Mouse (Mus musculus): ENCODE measurements around the gene Calcrl.
"Not testable (repeated sequence)": the region's sequence is repeated elsewhere in the genome, so short reads cannot be mapped to it uniquely, and the experiment has no call there.

The Calcrl gene

DNA sequence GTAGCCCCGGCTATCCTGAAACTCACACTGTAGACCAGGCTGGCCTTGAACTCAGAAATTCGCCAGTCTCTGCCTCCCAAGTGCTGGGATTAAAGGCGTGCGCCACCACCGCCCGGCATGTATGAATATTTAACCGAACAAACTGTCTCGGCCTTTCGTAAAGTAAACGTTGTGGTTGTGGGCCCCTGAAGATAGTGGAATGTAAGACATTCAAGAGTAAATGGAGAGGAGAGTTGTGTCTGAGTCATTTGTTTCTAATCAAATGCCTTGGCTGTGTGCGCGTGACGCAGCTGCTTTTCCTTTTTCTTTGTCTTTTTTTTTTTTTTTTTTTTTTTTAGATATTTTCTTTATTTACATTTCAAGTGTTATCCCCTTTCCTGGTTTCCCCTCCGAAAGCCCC, 36.7 kb downstream of the Calcrl start:
- DNase-seq (ENCODE audit: low read depth) = not testable (repeated sequence)

DNA sequence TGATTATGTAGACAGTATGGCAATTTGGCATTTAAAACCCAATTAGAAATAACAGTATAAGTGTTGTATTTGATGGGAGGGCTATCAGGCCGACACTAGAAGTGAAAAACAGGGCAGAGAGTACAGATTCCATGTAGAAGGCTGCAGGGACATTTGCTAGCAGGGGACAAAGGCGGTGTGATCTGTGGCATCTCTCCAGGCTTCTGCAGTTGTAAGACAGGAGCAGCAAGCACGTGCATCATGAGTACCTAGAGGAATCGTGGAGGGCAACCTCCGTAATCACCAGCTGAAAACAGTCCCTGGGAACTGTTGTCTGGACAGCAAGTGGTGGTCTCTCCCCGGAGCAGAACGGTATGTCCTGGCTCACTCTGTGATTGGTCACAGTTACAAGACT, 37.2 kb downstream of the Calcrl start:
- DNase-seq (ENCODE audit: low read depth) = no peak

DNA sequence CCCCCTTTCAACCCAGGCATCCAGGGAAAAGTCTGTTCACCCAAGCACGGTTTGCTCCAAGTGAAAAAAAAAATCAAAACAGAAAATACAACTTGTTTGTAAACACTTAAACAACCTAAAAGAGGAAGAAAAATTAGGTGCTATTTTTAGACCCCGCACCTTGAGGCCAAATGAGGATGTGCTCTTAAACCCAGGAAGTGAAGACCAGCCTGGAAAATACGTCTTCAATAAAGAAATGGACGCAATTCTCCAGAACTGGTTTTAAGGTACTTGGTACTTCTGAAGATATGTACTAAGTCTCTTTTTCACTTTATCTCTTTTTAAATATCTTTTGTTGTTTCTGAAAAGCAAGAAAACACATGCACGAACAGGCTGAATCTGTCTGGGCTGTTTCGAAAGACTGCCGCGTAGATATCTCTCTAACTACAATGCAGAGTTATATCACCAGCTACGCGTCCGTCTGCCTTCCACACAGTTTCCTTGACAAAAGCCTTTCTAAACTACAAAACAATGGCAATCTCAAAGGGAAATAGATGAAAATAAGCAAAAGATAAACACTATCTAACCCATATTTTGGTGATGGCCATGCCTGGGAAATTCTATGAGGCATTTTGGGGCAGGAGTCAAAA, 37.7 kb downstream of the Calcrl start:
- no peak for DNase-seq (ENCODE audit: low read depth)

DNA sequence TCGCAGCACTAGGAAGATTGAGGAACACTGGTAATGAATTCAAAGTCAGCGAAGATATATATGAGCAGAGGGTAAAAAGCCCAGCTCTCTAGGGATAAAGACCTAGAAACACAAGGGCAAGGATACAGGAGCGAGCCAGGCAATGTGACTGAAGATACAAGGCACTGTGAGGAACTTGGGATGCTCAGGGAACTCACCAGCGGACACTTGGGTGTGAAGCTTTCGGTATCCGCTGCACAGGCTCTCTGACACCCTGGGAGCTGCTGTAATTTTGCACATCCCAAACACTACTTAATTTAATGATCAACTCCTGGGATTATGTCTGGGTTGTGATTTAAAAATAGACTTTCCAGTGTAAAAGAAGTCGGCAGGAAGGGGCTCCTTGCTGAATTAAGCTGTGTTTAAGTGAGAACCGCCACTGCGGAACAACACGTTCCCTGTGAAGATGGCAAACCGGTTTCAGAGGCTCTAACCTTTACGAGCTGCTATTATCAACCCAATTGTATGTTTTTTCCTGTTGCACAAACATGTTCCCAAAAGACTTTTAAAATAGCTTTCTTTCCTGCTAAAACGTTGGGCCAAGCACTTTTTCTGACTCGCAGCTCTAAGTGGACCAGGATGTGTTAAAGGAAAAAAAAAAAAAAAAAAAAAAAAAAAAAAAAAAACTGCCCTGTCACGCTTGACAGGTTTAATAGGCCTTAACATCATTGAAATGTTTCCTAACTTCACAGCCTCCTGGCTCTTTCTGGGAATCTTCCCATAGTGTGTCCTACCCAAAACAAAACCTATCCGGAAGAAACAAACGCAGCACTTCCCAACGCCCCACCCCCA, 38.4 kb downstream of the Calcrl start:
- no peak for DNase-seq (ENCODE audit: low read depth)

DNA sequence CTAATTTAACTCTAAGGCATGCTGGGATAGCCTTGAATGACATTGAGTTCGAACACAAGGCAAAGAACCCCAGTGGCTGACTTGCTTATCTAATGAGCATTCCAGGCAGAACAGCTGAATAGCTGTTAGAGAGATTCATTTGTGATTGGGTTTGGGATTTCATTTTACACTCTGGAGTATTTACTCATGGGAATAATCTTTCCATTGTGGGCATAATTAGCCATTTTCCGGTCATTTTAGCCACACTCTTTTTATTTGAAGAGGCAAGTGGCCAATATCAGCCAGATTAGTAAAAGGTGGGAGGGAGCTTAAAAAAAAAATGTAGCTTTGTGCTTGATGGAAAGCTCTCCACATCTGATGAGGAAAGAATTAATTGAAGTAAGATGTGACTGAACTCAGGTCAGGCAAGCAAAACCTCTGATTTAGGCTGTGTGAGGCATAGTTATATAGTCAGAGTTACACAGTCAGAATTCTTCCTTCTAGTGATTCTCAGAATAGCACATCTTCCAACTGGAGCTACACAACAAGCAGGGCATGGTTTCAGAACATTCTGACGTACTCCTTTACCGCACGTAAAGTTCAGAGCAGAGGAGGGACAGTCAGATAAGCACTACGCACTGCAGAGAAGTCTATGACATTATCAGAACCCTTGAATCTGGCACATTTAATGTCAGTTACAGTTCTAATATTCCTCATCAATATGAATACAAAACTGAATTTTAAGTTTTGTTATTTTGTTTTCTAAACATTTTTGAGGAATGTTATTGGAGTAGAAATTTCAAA, 40.1 kb downstream of the Calcrl start:
- peak; percentile 41 for DNase-seq (ENCODE audit: low read depth)

DNA sequence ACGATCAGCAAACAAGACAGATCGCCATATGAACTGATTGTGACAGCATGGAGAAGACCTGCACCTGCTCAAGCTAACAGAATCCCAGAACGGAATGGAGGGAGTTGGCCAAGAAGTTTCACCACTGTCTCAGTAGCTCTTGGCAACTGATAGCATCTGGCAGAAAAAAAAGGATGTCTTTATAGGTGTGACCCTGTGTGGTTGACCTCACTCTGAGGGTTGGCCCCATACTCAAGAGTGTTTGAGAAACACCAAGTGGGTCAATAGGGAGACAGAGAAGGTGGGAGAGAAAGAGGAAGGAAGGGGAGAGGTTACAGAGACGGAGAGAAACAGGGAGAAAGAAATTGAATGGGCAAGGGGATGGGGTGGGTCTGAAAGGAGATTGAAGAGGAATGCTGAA, 41.4 kb downstream of the Calcrl start:
- DNase-seq (ENCODE audit: low read depth) = no peak

DNA sequence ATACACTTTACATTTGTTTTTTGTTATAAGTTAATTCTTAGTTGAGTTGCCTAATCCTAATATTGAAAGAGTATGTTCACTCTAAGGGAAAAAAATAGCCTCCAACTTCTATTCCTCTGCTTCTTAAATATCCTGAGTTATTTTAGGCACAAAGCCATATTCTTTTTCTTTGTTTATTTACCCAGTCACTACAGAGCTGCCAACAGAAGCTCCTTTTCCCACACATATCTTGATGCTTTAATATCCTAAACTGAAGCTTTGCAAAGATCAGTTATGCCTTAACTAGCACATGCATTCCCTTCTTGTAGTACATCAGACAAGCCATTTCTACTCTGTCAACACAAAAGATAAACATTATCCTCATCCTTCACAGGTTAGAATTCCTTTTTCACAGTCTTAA, 42.7 kb downstream of the Calcrl start:
- no peak for DNase-seq (ENCODE audit: low read depth)

DNA sequence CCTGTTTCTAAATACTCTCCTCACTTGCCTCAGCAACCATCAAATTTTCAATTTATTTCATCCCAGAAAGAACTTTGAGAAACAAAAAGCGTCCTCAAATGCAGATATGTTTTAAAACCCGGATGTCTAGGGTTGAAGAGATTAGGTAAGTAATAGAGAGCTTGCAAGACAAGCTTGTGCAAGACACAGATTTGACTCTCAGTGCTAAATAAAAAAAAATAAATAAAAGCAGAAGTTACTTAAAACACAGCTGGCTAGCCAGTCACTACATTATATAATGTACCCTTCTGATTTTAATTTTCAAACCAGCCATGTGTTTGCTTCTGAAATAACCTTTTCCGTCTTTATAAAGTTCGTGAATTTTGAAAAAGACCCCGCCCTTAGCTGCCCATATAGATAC, 43.2 kb downstream of the Calcrl start:
- DNase-seq (ENCODE audit: low read depth) = no peak

DNA sequence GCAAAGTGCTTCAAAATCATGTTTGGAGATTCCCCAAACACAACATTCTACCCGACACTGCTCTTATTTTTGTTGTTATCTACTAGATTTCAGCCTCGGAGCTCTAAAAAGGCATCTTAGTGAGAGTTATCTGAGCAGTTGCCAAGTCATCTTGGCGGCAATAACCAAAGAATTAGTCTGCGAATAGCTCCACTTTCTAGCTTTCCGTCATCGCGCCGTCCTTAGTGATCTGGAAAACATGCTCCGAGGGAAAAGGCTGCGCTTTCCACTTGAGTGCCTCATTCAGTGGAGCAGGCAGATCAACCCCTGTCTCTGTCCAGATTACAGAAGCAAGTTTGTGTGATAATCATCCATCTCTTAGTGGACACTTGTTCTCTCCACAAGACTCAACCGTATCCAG, 44.4 kb downstream of the Calcrl start:
- DNase-seq (ENCODE audit: low read depth) = no peak

DNA sequence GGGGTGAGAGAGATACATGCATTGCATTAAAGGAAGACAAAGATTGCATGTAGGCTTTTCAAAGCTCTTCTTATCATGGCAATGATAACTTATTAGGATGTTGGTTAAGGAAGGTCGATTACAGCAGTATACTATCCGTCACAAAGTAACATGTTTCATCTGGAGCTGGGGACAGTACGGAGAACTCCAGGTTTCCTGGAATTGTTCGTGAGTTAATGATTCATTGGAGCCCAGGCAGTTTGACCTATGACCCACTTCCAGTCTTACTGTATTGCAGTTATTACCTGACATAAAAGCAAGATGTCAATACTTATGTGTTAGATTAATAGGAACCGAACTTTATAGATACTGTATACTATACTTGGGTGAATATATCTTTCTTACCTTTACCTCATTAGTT, 46.5 kb downstream of the Calcrl start:
- DNase-seq (ENCODE audit: low read depth) = no peak

DNA sequence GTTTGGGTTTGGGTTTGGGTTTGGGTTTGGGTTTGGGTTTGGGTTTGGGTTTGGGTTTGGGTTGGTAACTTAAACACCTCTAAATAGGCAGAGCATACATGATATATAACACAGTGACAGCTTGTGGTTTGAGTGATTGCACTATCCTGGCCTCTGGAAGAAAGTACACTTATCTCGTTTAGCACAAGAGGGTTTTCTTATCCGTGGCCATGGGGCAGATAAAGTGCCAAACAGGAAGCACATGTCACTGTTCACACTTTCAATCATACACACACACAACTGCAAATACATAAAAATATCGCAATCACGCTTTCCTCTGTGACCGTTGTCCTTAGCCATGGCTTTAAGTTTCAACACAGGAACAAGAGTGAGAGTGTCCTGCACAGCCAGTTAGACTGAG, 56.0 kb downstream of the Calcrl start:
- peak; percentile 35 for DNase-seq (ENCODE audit: low read depth)

DNA sequence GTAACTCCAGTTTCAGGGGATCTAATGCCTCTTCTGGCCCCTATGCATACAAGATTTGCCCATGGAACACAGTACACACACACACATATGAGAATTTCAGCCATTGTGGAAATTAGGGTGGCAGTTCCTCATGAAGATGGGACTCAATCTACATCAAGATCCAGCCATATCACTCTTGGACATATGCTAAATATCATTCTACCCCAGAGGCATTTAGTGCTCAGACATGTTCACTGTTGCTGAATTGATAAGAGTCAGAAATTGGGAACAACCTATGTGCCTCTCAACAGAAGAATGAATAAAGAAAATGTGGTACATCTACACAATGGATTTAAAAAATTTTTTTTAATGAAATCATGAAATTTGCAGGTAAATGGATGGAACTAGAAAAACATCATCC, 58.5 kb downstream of the Calcrl start:
- DNase-seq (ENCODE audit: low read depth) = no peak

DNA sequence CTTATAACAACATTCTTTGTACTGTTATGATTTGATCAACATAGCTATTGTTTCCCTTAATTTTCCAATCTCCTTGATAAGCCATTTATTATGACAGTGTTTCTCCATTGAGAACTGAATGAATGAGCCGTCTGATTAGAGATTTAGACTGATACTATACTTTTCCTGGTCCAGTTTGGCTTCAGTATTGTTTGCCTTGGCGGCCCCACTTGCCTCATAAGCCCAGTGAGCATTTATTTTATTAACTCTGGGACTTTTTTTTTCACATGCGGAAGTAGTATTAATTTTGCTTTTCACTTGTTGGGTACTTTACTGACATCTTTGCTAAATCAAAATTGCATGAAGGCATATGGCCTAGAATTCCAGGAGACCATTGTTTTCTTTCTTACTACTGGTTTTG, 59.9 kb downstream of the Calcrl start:
- DNase-seq (ENCODE audit: low read depth) = no peak

DNA sequence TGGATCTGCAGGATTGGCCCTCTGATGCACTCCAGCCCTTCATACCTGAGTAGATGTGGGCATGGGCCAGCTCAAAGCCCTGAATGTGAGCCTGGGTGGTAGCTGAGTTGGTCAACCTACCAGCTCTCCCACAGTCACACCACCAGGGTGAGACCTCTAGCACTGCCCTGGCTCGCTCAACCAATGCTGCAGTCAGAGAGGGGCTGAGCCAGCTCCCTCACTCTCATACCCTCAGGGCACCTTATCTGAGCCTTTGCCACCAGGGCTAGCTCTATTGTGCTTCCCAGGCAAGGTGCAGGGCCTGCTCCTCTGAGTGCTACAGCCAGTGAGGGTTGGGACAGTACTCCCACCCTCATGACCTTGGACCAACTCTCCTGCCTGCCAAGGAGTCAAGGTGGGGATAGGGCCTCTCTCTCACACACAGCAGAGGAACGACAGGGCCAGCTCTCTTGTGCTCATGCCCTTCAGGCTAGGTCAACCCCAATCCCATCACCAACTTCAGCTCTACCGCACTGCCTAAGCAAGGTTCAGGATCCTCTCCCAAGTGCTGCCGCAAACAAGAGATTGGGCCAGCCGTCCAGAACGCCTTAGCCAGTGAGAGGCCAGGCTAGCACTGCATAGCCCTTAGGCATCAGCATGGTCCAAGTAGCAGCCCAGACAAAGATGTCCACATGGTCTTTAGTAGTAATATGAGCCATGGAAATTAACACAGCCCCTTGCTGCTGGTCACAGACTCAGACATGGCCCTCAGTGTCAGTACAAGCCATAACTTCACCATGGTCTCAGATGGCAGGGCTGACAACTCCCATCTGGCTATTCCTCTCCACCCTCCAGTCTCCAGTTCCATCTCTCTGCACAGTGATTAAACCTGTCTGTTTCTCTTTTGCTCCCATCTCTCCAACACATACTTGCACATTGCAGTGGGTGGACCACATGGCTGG, 62.2 kb downstream of the Calcrl start:
- no peak for DNase-seq (ENCODE audit: low read depth)

DNA sequence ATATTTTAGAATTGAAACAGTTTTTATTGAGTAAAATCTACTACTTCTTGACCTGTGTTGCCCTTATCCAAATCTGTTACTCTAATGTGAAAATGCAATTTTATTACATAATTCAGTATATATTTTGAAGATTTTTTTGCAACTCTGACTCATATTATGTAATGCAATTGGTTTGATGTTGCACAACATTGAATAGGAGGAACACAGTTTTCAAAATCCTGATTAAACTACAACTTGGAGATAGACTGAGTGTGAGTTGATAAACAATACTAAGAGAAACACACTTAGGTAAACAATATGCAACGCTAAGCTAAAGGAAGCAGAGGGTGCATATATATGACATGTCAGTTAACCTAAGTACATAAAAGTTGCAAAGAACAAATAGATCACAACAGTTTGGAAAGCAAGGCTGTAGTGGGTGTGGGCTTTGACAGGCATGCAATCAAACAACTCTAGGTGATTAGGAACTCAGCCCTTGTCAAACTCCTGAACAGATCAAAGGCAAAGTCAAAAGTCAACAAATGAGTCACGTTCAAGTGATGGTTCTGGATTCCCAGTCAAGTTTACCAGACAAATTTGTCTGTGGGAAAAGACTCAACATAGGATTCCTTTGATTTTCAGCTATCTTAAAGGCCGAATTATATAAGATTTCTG, 66.4 kb downstream of the Calcrl start:
- DNase-seq (ENCODE audit: low read depth) = no peak

DNA sequence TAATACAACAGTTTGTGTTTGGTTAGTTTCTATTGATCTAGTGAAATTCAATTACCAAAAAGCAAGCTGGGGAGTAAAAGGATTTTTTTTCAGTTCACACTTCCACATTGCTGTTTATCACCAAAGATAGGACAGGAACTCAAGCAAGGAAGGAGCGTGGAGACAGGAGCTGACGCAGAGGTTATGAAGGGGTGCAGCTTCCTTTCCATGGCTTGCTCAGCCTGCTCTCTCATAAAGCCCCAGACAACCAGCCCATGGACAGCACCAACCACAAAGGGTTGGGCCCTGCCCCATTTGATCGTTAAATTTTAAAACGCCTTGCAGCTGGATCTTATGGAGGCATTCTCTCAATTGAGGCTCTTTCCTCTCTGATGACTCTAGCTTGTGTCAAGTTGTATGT, 69.9 kb downstream of the Calcrl start:
- no peak for DNase-seq (ENCODE audit: low read depth)

DNA sequence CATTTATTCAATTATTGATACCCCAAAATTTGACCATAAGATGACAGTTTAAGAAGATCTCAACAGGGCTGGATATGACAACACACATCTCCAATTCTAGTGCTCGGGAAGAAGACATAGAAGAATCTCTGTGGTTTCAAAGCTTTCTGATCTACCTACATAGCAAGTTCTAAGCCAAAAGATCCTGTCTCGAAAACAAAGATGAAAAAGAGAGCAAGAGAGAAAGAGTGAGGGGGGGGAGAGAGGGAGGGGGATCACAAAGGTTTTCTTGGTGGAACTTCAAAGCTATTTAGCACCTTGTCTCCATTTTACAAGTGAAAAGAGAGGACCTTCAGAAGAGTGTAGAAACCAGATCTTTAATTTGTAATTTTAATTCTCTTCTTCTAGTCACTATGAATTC, 77.8 kb downstream of the Calcrl start:
- no peak for DNase-seq (ENCODE audit: low read depth)

DNA sequence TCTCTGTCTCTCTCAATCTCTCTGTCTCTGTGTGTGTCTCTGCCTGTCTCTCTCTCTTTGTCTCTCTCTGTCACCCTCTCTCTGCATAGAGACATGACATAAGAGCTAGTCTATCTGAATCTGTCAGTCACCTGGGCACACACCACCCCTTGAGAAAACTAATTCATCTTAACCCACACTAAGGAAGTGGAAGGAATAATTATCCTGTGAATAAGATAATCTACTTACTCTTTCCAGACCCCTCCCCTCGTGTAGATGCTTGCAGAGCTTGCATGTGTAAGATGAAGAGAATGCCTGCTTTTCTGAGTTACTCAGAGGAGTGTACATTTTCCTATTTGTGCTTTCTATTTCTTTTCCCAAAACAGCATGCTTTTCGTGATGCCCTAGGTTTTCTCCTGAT, 81.5 kb downstream of the Calcrl start:
- DNase-seq (ENCODE audit: low read depth) = no peak

DNA sequence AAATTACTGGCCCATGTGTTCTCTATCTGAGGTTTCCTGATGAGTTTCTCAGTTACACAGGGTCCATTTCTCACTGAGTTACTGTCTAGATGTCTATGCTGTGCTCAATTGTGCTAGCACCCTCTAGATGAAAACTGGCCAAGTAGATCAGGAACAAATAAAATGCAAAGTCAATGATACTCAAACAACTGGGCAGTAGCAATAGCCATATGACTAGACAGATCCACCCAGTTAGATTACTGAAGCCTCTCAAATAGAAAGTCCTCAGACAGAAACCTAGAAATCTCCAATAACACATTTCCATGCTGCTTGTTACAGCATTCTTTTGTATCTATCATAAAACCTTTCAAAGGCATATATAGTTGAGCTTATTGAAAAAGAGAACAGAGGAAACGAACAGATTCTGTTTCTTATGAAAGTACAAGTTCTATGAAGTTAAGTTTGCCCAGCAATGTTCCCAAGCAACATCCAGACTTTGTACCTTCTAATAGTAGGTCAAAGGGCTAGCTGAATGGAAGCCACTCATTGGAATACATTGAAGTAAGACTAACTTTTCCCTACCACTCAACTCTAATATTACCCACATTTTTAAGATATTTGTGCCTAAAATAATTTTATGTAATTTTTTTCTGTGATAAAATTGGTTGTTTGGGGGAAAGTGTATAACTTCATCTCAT, 87.3 kb downstream of the Calcrl start:
- no peak for DNase-seq (ENCODE audit: low read depth)

DNA sequence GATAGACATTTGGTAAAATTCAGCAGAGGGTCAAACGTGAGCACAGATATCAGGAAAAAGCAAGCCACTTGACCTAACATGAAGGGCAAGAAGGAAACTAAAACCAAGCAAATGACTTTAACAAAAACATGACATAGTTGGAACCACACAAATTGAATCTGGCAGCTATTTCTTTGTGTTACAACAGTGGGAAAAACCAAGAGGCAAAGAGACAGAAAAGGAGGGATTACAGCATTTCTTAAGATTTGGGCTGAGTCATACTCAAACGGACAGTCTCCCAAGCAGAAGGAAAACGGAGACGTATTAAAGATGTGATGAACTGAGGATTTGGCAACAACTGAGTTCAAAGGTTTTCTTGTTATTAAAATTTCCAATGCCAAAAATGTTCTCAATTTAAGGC, 88.9 kb downstream of the Calcrl start:
- no peak for DNase-seq (ENCODE audit: low read depth)
